Mouse (Mus musculus) heart, embryonic 16.5 days (tissue): ENCODE measurements around the gene Ppp3r1. TPM values are rescaled to one million over a fixed set of nuclear protein-coding genes. Genes with fewer than 3 reads are reported as not detected.
A peak's percentile ranks its signal among the peaks of the same experiment; 100 is the strongest.

Experiments used
- ATAC-seq: fragments of 200-750 bp; cut with Nextera tagmentation; replicated peaks from 2 replicates; pipeline ENCODE4 v1.8.0; 2017; ENCODE audit warnings: moderate number of reproducible peaks; ENCODE audit not compliant: insufficient read depth, low FRiP score; ENCODE audit errors: extremely low read depth
- H3K27ac ChIP-seq: fragments of 300-500 bp; sonication (generic); 2 replicates; pipeline ENCODE4 v1.5.1; 2014; ENCODE audit warnings: mild to moderate bottlenecking, low read length, control low read depth, moderate library complexity
- H3K27me3 ChIP-seq: fragments of 300-500 bp; sonication (generic); 2 replicates; pipeline ENCODE4 v1.6.1; 2014; ENCODE audit warnings: low read length, mixed read lengths; ENCODE audit not compliant: control insufficient read depth, insufficient read depth
- H3K36me3 ChIP-seq: fragments of 300-500 bp; sonication (generic); 2 replicates; pipeline ENCODE4 v1.6.1; 2014; ENCODE audit not compliant: control insufficient read depth, insufficient read depth
- H3K4me1 ChIP-seq: fragments of 300-500 bp; sonication (generic); 2 replicates; pipeline ENCODE4 v1.6.1; 2014; ENCODE audit warnings: low read length, mixed read lengths; ENCODE audit not compliant: control insufficient read depth, insufficient read depth
- H3K4me2 ChIP-seq: fragments of 300-500 bp; sonication (generic); 2 replicates; pipeline ENCODE4 v1.6.1; 2014; ENCODE audit warnings: low read depth, mild to moderate bottlenecking, control low read depth, low read length
- H3K4me3 ChIP-seq: fragments of 300-500 bp; sonication (generic); 2 replicates; pipeline ENCODE4 v1.5.1; 2014; ENCODE audit warnings: mild to moderate bottlenecking, control low read depth, low read length
- H3K9ac ChIP-seq: fragments of 300-500 bp; sonication (generic); 2 replicates; pipeline ENCODE4 v1.6.1; 2014; ENCODE audit warnings: low read length, control low read depth
- H3K9me3 ChIP-seq: fragments of 300-500 bp; sonication (generic); replicated peaks from 2 replicates; pipeline ENCODE4 v1.6.1; 2016; ENCODE audit warnings: low read length; ENCODE audit not compliant: control insufficient read depth
- WGBS: fragments of 180-500 bp; shearing (Covaris S2); extraction: QIAGEN DNeasy Blood & Tissue Kit; methylation state at CpG from one replicate; pipeline ENCODE4 v1.1.7; 2014; 5-methylcytosine and 5-hydroxymethylcytosine counted together
- polyA plus RNA-seq: library from polyadenylated mRNA; unstranded; fragments of >200 nt; fragmentation: Nextera tagmentation; extraction: Ambion mirVana; gene quantifications from 2 replicates; pipeline ENCODE4 v1.2.1, GENCODE M21; 2015

Ppp3r1 gene
- polyA plus RNA-seq, 1 experiment from 2014 or later, result 86.5 TPM

DNA sequence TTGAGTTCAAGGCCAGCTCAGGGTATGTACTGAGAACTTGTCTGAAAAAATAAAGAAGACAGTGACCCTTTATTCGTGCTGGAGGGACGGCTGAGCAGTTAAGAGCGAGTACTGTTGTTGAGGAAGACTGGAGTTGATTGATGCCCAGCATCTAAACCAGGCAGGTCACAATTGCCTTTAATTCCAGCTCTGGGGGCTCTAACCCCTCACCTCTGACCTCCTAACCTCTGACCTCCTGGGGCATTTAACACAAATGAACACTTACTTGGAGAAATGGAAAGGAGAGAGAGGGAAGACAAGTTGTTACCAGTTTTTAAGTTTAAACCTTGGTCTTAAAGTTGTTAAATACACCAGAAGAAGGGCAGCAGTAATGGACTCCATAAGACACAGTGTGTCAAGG is 29.7 kb downstream of the Ppp3r1 start:
- Histone ChIP-seq H3K4me3 (no peak overlapping the region), H3K27ac (no peak overlapping the region), H3K9ac (no peak overlapping the region), H3K4me2 (no peak overlapping the region), H3K36me3 (no peaks in the 10 kb centered on the region), H3K4me1 (0 out of 2 replicates have a peak, but pooled peaks cover 2% of the 10 kb centered on the region), H3K9me3 (no peaks in the 10 kb centered on the region), H3K27me3 (no peaks in the 10 kb centered on the region)
- 90% methylated on average over 3 of the region's 3 CpGs for WGBS
- ATAC-seq, result no peak

DNA sequence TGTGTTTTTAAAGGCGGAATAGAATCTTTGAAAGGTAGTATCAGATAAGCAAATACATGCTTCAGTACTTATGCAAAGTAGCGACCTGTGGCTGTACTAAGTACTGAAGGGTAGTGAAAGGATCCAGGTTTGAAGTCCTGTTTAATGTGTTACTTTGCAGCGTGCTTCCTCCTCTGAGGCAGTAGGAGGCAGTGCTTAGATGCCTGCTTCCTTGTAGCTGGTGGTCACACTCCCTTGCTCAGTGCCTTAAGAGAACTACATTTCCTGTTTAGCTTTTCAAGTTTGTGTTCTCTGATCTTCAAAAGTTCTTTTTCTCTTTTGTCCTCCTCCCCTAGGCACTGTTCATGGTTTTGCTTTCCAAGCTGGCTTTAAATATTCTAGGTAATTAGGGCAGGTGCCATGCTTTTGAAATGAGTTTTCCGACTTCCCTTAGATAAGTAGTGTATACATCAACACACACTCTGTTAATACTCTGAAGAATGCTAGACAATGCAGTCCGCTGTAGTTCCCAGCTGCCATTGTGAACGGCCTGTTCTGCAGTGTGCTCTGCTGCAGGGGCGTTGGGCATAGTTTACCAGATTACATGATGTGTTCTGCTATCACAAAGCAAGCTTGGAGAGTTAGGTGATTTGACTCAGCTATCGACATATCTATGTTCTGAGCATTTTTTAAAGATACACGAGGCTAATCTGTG is 33.2 kb downstream of the Ppp3r1 start:
- 0 out of 2 replicates have a peak, but pooled peaks have one; percentile 58 for ATAC-seq
- Histone ChIP-seq H3K27me3 (no peaks in the 10 kb centered on the region), H3K36me3 (peaks cover 21% of the 10 kb centered on the region), H3K27ac (no peak overlapping the region), H3K4me1 (0 out of 2 replicates have a peak, but pooled peaks cover 2% of the 10 kb centered on the region), H3K9ac (no peak overlapping the region), H3K4me2 (no peak overlapping the region), H3K4me3 (no peak overlapping the region), H3K9me3 (no peaks in the 10 kb centered on the region)
- WGBS, result 64% methylated on average over 9 of the region's 9 CpGs

DNA sequence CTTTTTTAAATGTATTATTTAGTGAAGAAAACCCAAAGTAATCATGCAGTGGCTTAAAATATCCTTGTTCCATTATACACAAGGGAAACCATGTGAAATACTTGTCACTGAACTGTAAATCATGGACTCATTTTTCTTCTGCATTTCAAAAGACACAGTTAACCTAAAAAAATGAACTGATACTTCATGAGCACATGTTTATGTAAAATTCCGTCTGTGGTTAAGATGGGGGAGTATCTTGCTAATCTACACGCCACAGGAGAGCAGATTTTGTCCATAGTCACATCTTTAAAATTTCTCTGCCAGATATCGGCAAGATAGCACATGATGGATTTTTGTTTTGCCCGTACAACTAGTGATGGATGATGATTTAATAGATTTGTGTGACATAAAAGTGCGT is 40.1 kb downstream of the Ppp3r1 start:
- Histone ChIP-seq H3K9me3 (no peaks in the 10 kb centered on the region), H3K36me3 (peaks cover 46% of the 10 kb centered on the region), H3K9ac (no peak overlapping the region), H3K4me3 (no peak overlapping the region), H3K4me2 (no peak overlapping the region), H3K4me1 (no peaks in the 10 kb centered on the region), H3K27ac (no peak overlapping the region), H3K27me3 (no peaks in the 10 kb centered on the region)
- no peak for ATAC-seq
- 86% methylated on average over 5 of the region's 5 CpGs for whole genome bisulfite sequencing

DNA sequence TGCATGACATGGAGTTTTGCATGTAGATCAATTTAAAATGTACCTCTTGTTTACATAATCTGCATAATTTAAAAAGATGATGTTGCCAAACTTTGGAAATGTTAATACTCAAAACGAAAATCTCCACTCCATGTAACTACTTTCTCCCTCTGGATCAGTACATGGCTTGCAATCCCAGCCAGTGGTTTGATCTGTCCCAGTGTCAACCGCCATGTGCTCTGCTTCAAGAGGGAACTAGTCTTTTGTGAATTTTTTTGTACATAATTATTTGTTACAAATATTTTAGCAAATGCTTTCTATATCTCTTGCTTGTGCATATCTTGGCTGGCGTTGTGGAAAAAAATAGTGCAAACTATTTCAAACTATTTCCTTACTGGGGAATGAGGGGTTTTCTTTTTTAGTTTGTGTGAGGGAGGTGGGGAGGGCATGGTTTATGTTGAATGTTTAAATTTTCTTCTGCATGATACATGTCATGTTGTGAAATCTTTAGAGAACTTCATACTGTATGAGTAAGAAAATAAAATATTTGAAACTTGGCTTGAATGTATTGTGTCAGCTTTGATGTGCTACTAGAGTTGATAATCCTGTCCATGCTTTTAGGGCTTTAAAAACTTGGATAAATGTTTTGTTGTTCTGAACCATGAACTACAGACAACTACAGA is 40.9 kb downstream of the Ppp3r1 start:
- no peak overlapping the region for H3K4me3 ChIP-seq
- H3K27ac ChIP-seq, result no peak overlapping the region
- no peak overlapping the region for H3K9ac ChIP-seq
- no peak overlapping the region for H3K4me2 ChIP-seq
- no peaks in the 10 kb centered on the region for H3K9me3 ChIP-seq
- WGBS, result 83% methylated on average over 3 of the region's 3 CpGs
- peaks cover 42% of the 10 kb centered on the region for H3K36me3 ChIP-seq
- H3K4me1 ChIP-seq, result no peaks in the 10 kb centered on the region
- no peak for ATAC-seq
- no peaks in the 10 kb centered on the region for H3K27me3 ChIP-seq

DNA sequence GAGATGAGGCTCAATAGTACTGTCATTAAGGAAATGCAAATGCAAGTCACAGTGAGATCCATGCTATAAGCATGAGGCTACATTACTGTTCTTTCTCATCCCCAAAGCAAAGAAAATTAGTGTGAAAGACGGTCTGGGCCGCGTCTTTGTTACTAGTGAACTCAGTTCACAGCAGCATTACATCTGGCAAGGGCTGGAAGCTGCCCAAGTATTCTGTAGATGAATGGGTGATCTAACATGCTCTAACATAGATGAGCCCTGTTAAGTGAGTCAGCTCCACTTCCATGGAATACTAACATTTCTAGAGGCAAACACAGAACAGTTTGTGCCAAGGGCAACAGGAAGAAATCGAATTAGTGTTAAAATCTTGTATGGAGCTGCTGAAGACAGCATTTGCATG is 41.9 kb downstream of the Ppp3r1 start:
- Histone ChIP-seq H3K4me2 (no peak overlapping the region), H3K9ac (no peak overlapping the region), H3K36me3 (peaks cover 33% of the 10 kb centered on the region), H3K27me3 (no peaks in the 10 kb centered on the region), H3K4me1 (no peaks in the 10 kb centered on the region), H3K4me3 (no peak overlapping the region), H3K27ac (no peak overlapping the region), H3K9me3 (no peaks in the 10 kb centered on the region)
- ATAC-seq, result no peak
- 90% methylated on average over 4 of the region's 4 CpGs for WGBS

GRCm38 (mm10) chr11:17202481-17202880 is 43.4 kb downstream of the Ppp3r1 start:
- Histone ChIP-seq H3K27ac (no peak overlapping the region), H3K4me2 (no peak overlapping the region), H3K4me1 (no peaks in the 10 kb centered on the region), H3K4me3 (no peak overlapping the region), H3K27me3 (no peaks in the 10 kb centered on the region), H3K9ac (no peak overlapping the region), H3K36me3 (peaks cover 24% of the 10 kb centered on the region), H3K9me3 (no peaks in the 10 kb centered on the region)
- ATAC-seq, result no peak
- 88% methylated on average over 6 of the region's 6 CpGs for WGBS

- H3K4me1 ChIP-seq, result peaks cover 20% of the 10 kb centered on the region
- no peaks in the 10 kb centered on the region for H3K9me3 ChIP-seq
- H3K4me2 ChIP-seq, result peak within 1 kb of the TSS; percentile 90
- H3K27ac ChIP-seq, result peak within 1 kb of the TSS; percentile 73
- no peaks in the 10 kb centered on the region for H3K27me3 ChIP-seq
- H3K36me3 ChIP-seq, result peaks cover 10% of the 10 kb centered on the region
- peak within 1 kb of the TSS; percentile 91 for H3K9ac ChIP-seq
- under 1% methylated on average over 65 of the region's 65 CpGs for WGBS
- ATAC-seq, result peak; percentile 98
- H3K4me3 ChIP-seq, result peak within 1 kb of the TSS; percentile 95
Measured at GRCm38 (mm10) chr11:17211258-17212140, 52.4 kb downstream of the Ppp3r1 start, which contains the start of gene Pno1. TSS of gene Pno1 (minus strand) at chr11:17211568.

DNA sequence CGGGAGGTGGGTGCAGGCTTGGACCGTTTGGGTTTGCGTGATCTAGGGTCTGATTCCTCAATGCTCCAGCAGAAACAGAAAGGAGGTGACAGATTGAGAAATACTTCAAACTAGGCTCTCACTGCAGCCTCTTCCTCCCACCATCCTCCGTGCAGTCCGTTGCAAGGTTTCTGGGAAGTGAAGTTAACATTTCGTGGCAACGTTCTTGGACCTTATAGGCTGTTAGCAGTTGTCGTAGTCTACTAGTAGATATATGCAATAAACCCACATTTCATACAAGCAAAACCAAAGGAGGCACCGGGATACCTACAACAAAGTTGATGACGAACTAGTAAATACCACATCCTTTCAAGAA is 53.1 kb downstream of the Ppp3r1 start:
- Histone ChIP-seq H3K9ac (peak overlapping the region; percentile 91), H3K4me3 (peak overlapping the region; percentile 95), H3K4me2 (peak overlapping the region; percentile 90), H3K9me3 (no peaks in the 10 kb centered on the region), H3K36me3 (peaks cover 10% of the 10 kb centered on the region), H3K27me3 (no peaks in the 10 kb centered on the region), H3K4me1 (peaks cover 20% of the 10 kb centered on the region), H3K27ac (peak overlapping the region; percentile 73)
- 2% methylated on average over 10 of the region's 10 CpGs for WGBS
- no peak for ATAC-seq
